Mouse (Mus musculus): Measurements from ENCODE around the gene Ube2cbp.

The Ube2cbp gene

DNA sequence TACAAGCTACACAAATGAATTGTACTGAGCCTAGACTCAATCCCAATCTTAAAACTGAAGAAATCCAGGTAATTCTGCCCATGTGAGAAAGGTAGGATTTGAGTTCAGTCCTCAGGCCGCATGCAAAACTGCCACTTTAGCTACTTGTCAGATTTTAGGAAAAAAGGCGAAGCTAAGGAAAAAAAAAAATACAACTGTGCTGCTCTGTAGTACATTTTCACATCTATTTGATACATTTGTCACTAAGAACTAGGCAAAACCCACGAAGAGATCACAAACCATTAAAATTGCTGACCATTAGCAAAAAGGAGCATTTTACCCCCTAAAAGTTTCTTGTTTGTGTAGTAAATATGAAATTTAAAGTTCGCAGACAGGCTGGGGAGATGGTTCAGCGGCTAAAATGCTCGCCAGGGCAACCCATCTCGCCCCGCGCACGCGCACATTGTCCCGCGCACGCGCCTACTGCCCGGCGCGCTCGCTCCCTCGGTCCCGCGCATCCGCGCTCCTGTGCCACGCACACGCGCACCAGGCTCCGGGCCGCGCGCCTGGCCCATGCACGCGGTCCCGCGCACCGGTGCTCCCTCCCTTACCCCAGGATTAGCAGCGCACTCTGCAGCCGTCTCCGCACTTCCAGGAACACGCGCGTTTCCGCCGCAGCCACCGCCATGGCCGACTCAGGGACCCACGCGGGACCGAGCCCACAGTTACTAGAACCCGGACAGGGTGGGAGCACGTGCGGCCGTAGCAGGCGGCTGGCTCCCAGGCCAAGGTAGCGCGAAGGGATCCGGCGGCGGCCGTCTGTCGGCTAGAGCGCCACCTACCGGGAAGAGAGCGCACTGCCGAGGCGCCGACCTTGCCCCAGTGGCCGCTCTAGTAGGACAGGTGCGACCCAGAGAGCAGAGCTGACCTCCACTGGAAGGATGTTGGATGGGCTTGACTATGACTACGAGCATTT is at the start of gene Ube2cbp:
TSS of gene Ube2cbp (minus strand) at position 800 of the 955 bp plus-strand sequence.
- peak; percentile 94 for DNase-seq (ENCODE audit: low read depth, low spot score)

DNA sequence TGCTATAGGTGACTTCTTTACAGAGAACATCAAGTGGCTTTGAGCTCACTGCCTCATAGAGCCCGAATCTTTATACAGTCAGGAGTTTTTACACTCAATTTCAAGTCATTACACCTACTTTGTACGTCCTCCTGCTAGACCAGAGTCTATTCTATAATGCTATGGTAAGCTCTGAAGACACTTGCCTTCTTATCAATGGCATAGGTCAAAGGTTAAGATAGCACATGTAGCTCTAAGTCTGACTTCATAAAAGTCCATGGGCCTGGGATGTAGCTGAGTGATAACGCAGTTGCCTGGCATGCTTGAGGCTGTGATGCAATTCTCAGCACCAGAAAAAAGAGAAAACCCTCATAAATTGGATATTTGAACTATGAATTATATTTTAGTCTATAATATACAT is 49.6 kb upstream of the Ube2cbp start:
- no peak for DNase-seq (ENCODE audit: low read depth, low spot score)

DNA sequence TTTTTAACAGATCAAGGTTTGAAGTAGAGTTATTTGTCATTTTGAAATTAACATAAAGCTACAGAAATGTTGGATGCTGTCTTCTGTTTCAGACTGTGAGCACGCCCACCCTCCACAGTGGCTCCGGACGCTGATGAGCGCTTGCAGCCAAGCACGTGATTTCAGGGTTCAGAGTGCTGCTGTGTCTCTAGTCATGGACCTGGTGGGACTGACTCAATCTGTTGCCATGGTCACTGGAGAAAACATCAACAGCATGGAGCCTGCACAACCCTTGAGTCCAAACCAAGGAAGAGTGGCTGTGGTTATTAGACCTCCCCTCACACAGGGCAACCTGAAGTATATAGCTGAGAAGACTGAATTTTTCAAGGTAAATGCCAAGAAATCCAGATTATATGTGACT is 49.0 kb upstream of the Ube2cbp start:
- no peak for DNase-seq (ENCODE audit: low read depth, low spot score)

DNA sequence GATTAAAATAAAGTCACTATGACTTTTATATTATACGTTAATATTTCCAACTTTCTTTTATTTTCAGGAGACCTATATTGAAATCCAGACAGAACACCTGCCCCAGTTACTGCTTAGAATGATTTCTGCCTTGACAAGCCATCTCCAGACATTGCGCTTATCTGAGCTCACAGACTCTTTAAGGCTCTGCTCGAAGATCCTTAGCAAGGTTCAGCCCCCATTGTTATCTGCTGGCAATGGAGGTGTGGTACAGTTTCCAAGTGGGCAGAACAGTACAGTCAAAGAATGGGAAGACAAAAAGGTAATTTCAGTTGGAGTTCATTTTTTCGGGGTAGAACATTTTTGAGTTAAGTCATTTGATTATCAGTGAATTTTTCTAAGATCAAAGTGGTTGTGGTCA is 42.7 kb upstream of the Ube2cbp start:
- DNase-seq (ENCODE audit: low read depth, low spot score): no peak

GRCm38 (mm10) chr9:86499083-86499482 is 34.3 kb upstream of the Ube2cbp start:
- DNase-seq (ENCODE audit: low read depth, low spot score): no peak

- DNase-seq (ENCODE audit: low read depth, low spot score): no peak
Measured at GRCm38 (mm10) chr9:86496261-86496660, 31.5 kb upstream of the Ube2cbp start.

GRCm38 (mm10) chr9:86491740-86492139 is 27.0 kb upstream of the Ube2cbp start:
- peak; percentile 61 for DNase-seq (ENCODE audit: low read depth, low spot score)

GRCm38 (mm10) chr9:86482236-86482635 is 17.5 kb upstream of the Ube2cbp start:
- no peak for DNase-seq (ENCODE audit: low read depth, low spot score)

DNA sequence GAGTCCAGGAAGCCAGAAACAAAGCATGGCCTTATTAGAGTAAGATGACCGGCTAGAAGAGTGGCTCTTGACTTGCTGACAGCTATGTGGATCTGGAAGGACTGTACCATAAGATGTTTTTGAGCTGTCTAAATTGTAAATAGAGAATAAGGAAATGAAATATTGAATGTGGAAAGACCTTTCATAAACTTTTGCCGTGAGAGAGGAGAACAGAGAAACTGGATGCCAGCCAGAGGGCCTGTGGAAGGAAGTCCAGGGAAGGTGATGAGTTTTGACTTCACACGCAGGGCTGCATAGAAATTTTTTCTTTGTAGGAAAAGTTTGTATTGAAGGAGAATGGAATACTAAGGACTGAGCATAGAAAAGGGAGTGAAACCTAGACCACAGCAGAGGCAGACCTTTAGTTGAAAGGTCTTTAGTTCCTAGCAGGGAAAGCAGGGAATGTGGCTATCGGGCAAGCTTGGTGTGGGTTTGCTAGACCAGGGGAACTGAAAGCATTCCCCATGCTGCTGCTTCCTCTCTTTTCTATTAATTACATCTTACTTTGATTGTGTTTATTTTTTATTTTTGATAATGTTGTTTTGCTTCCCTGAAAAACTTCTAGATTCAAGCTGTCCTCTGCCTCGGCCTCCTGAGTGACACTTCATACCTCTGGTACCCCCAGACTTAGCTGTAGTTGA is 13.8 kb upstream of the Ube2cbp start:
- no peak for DNase-seq (ENCODE audit: low read depth, low spot score)

- DNase-seq (ENCODE audit: low read depth, low spot score): no peak
Measured at GRCm38 (mm10) chr9:86476763-86477162, 12.0 kb upstream of the Ube2cbp start.

- no peak for DNase-seq (ENCODE audit: low read depth, low spot score)
Measured at GRCm38 (mm10) chr9:86475956-86476355, 11.2 kb upstream of the Ube2cbp start.

GRCm38 (mm10) chr9:86466990-86467870 is 2.5 kb upstream of the Ube2cbp start, which contains the start of gene Dop1a:
Gene Dop1a, plus strand, starts transcription at chr9:86467154.
- DNase-seq (ENCODE audit: low read depth, low spot score): peak; percentile 97

GRCm38 (mm10) chr9:86453626-86454025 is 11.1 kb downstream of the Ube2cbp start:
- peak; percentile 57 for DNase-seq (ENCODE audit: low read depth, low spot score)

DNA sequence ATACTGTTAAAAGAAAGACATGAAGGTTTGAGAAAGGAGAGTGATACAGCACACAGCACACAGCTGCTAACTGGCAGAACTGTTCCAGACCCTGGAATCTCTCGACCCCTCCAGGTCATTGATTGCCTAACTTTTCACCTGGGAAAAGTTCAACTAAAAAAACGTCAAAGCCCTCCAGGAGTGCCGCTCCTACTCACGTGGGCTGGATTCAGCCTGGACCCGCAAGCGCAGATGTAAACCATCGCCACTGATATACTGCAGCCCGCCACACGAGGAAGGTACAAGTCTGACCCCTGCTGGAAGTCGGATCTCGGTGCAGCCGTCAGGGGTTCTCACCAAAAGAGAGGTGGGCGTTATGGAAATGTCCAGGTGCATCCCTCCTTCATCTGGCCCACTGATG is 13.1 kb downstream of the Ube2cbp start:
- DNase-seq (ENCODE audit: low read depth, low spot score): peak; percentile 85

DNA sequence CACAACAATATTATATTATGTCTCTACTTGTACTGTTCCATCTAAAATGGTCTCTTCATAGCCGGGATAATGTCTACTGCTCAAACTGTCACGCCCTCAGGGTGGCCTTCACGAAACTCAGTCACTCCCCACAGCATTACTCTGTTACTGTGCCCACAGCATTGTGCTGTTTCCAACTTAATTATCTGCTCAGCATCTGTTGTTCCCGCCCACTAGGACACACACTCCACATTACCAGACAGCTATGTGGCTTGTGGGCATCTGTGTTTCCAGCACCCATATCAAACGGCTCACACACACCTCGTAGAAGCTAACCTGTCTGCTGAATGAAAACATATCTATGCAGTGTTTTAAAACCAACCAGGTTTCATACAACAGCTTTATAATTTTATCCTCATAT is 13.7 kb downstream of the Ube2cbp start:
- DNase-seq (ENCODE audit: low read depth, low spot score): peak; percentile 21

- peak; percentile 79 for DNase-seq (ENCODE audit: low read depth, low spot score)
Measured at GRCm38 (mm10) chr9:86449581-86449980, 15.2 kb downstream of the Ube2cbp start.

DNA sequence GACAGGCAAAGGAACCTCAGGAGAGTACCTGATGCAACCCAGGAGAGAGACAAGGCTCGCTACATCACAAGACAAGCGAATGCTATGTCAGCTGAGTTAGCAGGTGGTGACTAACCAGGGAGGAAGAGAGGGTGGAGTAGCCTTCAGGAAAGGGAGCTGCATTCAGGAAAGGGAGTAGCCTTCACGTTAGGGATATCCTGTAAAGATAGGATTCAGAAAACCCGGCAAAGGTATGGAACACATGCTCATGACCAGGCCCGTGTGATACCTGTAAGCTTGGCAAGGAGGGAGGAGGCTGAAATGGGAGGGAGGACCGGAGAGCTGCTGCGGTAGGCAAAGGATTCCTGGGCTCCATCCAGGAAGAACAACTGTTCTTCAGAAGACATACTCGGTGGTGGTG is 17.3 kb downstream of the Ube2cbp start:
- DNase-seq (ENCODE audit: low read depth, low spot score): no peak

DNA sequence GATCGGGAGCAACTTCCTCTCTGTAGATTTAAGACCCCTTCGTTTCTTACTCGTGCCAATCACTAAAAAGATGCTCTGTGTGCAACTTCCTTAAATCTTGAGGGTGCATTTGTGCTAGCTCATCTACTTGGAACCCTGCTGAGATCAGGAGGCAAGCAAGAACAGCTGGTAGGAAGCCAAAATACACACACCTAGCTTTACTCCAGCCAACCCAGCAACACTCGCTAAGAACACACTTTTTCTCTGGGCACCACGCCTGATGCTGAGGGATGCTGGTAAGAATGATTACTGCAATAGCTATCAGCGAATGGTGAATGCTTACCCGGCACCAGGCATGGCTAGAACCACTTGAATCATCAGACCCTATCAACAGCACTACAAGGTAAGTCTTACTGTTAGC is 17.9 kb downstream of the Ube2cbp start:
- no peak for DNase-seq (ENCODE audit: low read depth, low spot score)

- no peak for DNase-seq (ENCODE audit: low read depth, low spot score)
Measured at GRCm38 (mm10) chr9:86442248-86442647, 22.5 kb downstream of the Ube2cbp start.

DNA sequence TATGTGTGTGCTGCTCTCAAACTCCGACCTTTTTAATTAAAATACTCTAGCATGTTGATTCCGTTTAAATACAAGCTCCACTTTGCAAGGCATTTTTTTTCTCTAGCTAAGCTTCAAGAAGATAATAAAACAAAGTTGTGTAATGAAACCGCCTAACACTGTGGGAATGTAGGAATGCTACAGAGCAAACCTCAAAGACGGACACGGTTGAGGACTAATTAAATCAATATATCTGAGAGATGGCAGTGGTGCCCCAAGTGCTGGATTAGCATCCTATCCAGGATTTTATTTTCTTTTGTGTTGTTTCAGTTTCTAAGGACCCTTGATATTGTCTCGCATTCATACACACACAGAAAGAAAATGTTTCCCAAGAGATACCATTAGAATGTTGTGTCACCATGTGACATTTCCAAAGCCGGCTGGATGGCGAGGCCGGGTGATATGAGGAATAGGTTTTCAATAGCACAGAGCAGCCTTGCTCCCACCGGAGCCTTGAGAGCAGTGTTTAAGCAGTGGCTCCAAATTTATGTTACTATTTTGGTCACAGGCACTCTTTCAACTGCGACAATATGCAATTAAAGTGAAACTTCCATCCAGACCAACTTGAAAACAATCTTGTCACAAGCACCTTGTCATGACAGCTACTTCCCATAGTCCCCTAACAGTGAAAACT is 26.3 kb downstream of the Ube2cbp start:
- no peak for DNase-seq (ENCODE audit: low read depth, low spot score)

DNA sequence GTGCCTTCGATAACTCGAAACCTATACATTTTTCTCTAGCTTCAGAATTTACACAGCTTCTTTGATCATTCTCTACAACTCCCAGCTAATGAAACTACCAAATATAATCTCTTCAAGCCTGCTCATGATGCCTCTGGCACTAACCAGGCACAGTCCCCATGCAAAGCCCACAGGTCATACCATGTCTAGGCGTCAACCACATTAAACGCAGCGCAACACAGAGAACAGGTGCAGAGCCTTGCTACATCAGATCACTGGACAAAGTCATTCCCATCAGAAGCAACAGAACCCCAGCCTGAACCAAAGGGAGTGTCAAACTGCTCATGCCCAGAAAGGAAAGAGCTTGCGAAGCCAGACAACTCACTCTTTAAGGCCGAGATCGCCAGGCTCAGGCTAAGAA is 28.1 kb downstream of the Ube2cbp start:
- DNase-seq (ENCODE audit: low read depth, low spot score): no peak

Measured in ZHBTc4 (cell line).